Mouse (Mus musculus) bone marrow macrophage, adult 2 months (primary cell): ENCODE measurements around the gene Zfp985.

Experiments used
- CTCF ChIP-seq: IDR thresholded peaks from 2 replicates; pipeline ENCODE4 v1.5.1; 2012; ENCODE audit warnings: low read depth, mild to moderate bottlenecking, low read length, moderate library complexity
- POLR2A ChIP-seq: IDR thresholded peaks from 2 replicates; pipeline ENCODE4 v1.6.1; 2012; ENCODE audit warnings: mild to moderate bottlenecking, low read depth, low read length, borderline replicate concordance

DNA sequence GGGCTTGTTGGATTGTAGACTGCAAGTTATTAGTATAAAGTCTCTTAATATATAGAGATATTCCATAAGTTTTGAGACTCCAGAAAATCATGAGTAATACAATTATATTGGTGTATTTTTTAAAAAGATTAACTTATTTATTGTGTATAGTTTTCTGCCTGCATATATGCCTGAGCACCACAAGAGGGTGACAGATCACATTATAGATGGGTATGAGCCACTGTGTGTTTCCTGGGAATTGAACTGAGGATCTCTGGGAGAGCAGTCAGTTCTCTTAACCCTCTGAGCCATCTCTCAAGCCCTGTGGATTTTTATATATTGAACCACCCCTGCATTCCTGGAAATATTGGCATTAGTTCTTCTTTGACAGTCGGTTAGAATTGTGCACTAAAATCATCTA is 22.7 kb upstream of the Zfp985 start:
- TF ChIP-seq POLR2A: no peak
- TF ChIP-seq CTCF: no peak
